Mouse (Mus musculus) hindbrain, embryonic 16.5 days (tissue): ENCODE data around the gene Tex38. TPM values are rescaled to one million over a fixed set of nuclear protein-coding genes. Genes with fewer than 3 reads are reported as not detected.

ENCODE experiments used
- ATAC-seq: fragments of 200-750 bp; cut with Nextera tagmentation; 2 replicates; pipeline ENCODE4 v1.8.0; 2017; ENCODE audit warnings: moderate TSS enrichment, moderate library complexity
- H3K27ac ChIP-seq: fragments of 300-500 bp; sonication (generic); 2 replicates; pipeline ENCODE4 v1.5.1; 2014; ENCODE audit warnings: low read depth, mild to moderate bottlenecking, control low read depth, low read length, moderate library complexity
- H3K27me3 ChIP-seq: fragments of 300-500 bp; sonication (generic); replicated peaks from 2 replicates; pipeline ENCODE4 v1.6.1; 2014; ENCODE audit warnings: low read length; ENCODE audit not compliant: control insufficient read depth, insufficient read depth
- H3K36me3 ChIP-seq: fragments of 300-500 bp; sonication (generic); 2 replicates; pipeline ENCODE4 v1.6.1; 2014; ENCODE audit warnings: mild to moderate bottlenecking, low read length, moderate library complexity, mixed read lengths; ENCODE audit not compliant: control insufficient read depth, insufficient read depth
- H3K4me1 ChIP-seq: fragments of 300-500 bp; sonication (generic); 2 replicates; pipeline ENCODE4 v1.6.1; 2014; ENCODE audit warnings: low read depth, low read length; ENCODE audit not compliant: control insufficient read depth, insufficient read depth
- H3K4me2 ChIP-seq: fragments of 300-500 bp; sonication (generic); 2 replicates; pipeline ENCODE4 v1.6.1; 2014; ENCODE audit warnings: mild to moderate bottlenecking, low read length, control low read depth, moderate library complexity
- H3K4me3 ChIP-seq: fragments of 300-500 bp; sonication (generic); 2 replicates; pipeline ENCODE4 v1.5.1; 2014; ENCODE audit warnings: mild to moderate bottlenecking, low read length, control low read depth, moderate library complexity
- H3K9ac ChIP-seq: fragments of 300-500 bp; sonication (generic); 2 replicates; pipeline ENCODE4 v1.6.1; 2014; ENCODE audit warnings: low read depth, mild to moderate bottlenecking, control low read depth, low read length, moderate library complexity
- H3K9me3 ChIP-seq: fragments of 300-500 bp; sonication (generic); 2 replicates; pipeline ENCODE4 v1.6.1; 2014; ENCODE audit warnings: mild to moderate bottlenecking, low read length, moderate library complexity; ENCODE audit not compliant: control insufficient read depth
- WGBS: fragments of 180-500 bp; shearing (Covaris S2); extraction: QIAGEN DNeasy Blood & Tissue Kit; methylation state at CpG from one replicate; pipeline ENCODE4 v1.1.7; 2014; 5-methylcytosine and 5-hydroxymethylcytosine counted together
- polyA plus RNA-seq: library from polyadenylated mRNA; unstranded; fragments of >200 nt; fragmentation: Nextera tagmentation; extraction: Ambion mirVana; gene quantifications from 2 replicates; pipeline ENCODE4 v1.2.1, GENCODE M21; 2015

Tex38 gene
- polyA plus RNA-seq, 1 experiment from 2014 or later = 0.33 TPM

DNA sequence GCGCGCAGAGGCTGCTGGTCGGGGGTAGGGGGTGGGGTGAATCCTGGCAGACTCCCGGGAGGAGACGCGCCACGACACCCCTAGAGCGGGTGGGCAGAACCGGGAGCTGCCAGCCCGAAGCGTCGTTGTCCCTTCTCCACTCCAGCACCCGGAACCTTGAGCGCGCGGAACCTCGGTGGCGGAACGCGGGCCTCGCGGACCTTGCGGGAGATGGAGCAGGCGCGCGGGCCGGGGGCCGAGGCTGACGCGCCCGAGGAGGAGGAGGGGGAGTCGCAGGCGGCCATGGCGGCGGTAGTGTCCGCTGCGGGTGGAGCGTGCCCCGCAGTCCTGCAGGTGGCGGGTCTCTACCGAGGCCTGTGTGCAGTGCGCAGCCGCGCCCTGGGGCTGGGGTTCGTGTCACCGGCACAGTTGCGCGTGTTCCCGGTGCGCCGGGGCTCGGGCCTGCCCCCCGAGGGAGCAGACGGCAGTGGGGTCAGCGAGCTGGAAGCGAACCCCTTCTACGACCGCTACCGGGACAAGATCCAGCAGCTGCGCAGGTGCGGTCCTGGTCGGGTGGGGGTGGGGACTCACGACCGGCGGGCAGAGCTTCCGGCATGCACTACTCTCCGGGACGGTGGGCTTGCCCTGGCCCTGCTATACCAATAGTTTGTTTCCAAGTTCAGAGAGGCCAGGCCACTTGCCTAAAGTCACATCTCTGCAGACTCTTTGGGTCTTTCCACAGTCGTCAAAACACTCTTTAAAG is 4.1 kb upstream of the Tex38 start, which contains the start of gene Atpaf1:
TSS of gene Atpaf1 (plus strand) at position 44 of the 742 bp plus-strand sequence.
- ATAC-seq = peak; percentile 95
- under 1% methylated on average over 51 of the region's 69 CpGs for WGBS
- Histone ChIP-seq H3K27ac (peak within 1 kb of the TSS; percentile 66), H3K36me3 (peaks cover 7% of the 10 kb centered on the region; the same call in 1 of the 2 replicates), H3K9ac (peak within 1 kb of the TSS; percentile 86), H3K27me3 (no peaks in the 10 kb centered on the region), H3K4me3 (peak within 1 kb of the TSS; percentile 69), H3K4me1 (peaks cover 10% of the 10 kb centered on the region), H3K9me3 (no peaks in the 10 kb centered on the region), H3K4me2 (peak within 1 kb of the TSS; percentile 89)

- H3K36me3 ChIP-seq = no peaks in the 10 kb centered on the region
- H3K9me3 ChIP-seq = no peaks in the 10 kb centered on the region
- H3K27me3 ChIP-seq = no peaks in the 10 kb centered on the region
- WGBS = 92% methylated on average over 5 of the region's 5 CpGs
- no peak overlapping the region for H3K4me3 ChIP-seq
- peaks cover 10% of the 10 kb centered on the region for H3K4me1 ChIP-seq
- no peak overlapping the region for H3K27ac ChIP-seq
- H3K4me2 ChIP-seq = no peak overlapping the region
- H3K9ac ChIP-seq = no peak overlapping the region
- no peak for ATAC-seq
Observed at GRCm38 (mm10) chr4:115782026-115782805, 1.4 kb upstream of the Tex38 start.

GRCm38 (mm10) chr4:115780269-115780668 is 549 bp downstream of the Tex38 start:
- Histone ChIP-seq H3K4me3 (no peak overlapping the region), H3K9me3 (no peaks in the 10 kb centered on the region), H3K4me2 (no peak overlapping the region), H3K36me3 (no peaks in the 10 kb centered on the region), H3K27me3 (no peaks in the 10 kb centered on the region), H3K9ac (no peak overlapping the region), H3K27ac (no peak overlapping the region), H3K4me1 (peaks cover 5% of the 10 kb centered on the region; the same call in 1 of the 2 replicates)
- WGBS = 40% methylated on average over 6 of the region's 6 CpGs
- ATAC-seq = no peak

DNA sequence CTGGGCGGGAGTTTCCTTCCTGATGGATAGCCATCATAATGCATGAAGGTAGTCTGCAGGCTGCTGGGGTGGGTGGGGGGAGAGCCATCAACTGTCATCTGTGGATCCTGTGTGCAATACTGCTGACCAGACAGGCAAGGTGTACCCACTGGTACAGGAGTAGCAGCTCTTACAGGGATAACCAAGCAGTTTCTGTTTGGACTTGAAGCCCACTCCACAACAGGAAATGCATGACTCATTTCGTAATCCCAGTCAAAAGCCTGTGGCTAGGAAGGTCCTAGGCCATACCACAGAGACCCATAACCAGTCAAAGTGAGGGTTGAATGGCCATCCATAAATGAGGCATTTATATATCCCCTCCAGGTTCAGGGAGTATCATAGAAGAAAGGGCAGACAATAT is 3.2 kb downstream of the Tex38 start:
- 94% methylated on average over 2 of the region's 2 CpGs for WGBS
- no peak overlapping the region for H3K4me2 ChIP-seq
- no peaks in the 10 kb centered on the region for H3K9me3 ChIP-seq
- H3K27ac ChIP-seq = no peak overlapping the region
- no peaks in the 10 kb centered on the region for H3K4me1 ChIP-seq
- no peak overlapping the region for H3K4me3 ChIP-seq
- no peaks in the 10 kb centered on the region for H3K36me3 ChIP-seq
- no peak for ATAC-seq
- H3K9ac ChIP-seq = no peak overlapping the region
- no peaks in the 10 kb centered on the region for H3K27me3 ChIP-seq

GRCm38 (mm10) chr4:115775056-115775455 is 5.8 kb downstream of the Tex38 start:
- Histone ChIP-seq H3K27ac (no peak overlapping the region), H3K4me1 (no peaks in the 10 kb centered on the region), H3K9ac (no peak overlapping the region), H3K36me3 (peaks cover 3% of the 10 kb centered on the region; the same call in 1 of the 2 replicates), H3K9me3 (no peaks in the 10 kb centered on the region), H3K27me3 (no peaks in the 10 kb centered on the region), H3K4me2 (no peak overlapping the region), H3K4me3 (no peak overlapping the region)
- ATAC-seq = no peak
- WGBS = 90% methylated on average over 6 of the region's 6 CpGs

DNA sequence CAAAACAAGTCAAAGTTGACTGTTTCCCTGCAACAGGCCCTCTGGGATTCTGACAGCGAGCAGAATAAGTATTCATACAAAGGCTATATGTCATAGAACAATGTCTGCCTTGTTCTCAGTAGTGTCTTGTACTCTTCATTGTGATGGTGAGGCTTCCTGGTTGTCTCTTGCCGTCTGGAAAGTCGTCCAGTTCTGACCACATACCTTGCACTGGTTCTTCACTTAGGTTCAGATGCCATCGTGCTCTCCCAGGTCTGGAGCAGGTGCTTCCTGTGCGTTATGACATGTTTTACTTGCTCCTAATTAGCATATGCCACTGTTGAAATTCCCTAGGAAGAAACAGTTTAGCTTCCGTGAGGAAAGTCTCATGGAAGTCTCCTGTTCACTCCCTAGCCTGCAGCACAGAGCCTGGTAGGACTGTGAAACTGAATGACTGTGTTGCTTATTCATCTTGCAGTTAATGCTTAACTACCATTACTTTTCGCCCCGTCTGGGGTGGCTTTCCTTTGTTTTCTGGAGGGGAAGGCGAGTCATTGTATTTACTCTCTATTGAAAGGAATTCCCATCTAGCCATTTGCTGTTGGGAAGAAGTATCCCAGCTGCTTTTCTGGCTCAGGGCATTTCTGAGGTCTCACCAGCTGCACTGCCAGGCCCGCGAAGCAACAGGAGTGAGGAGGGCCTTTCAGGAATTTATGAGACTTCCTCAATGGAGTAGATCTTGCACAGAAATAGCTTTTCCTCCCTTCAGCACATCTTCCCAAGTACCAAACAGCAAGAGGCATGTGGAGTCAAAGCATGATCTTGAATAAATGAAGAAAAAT is 13.0 kb downstream of the Tex38 start:
- ATAC-seq = no peak
- Histone ChIP-seq H3K4me1 (no peaks in the 10 kb centered on the region), H3K27me3 (no peaks in the 10 kb centered on the region), H3K9ac (no peak overlapping the region), H3K4me2 (no peak overlapping the region), H3K27ac (no peak overlapping the region), H3K9me3 (no peaks in the 10 kb centered on the region), H3K4me3 (no peak overlapping the region), H3K36me3 (peaks cover 10% of the 10 kb centered on the region)
- 31% methylated on average over 11 of the region's 11 CpGs for WGBS

- Histone ChIP-seq H3K4me2 (no peak overlapping the region), H3K27me3 (no peaks in the 10 kb centered on the region), H3K27ac (no peak overlapping the region), H3K4me1 (no peaks in the 10 kb centered on the region), H3K9ac (no peak overlapping the region), H3K4me3 (no peak overlapping the region), H3K36me3 (peaks cover 9% of the 10 kb centered on the region), H3K9me3 (no peaks in the 10 kb centered on the region)
- ATAC-seq = peak; percentile 69
- WGBS = 84% methylated on average over 11 of the region's 11 CpGs
Observed at GRCm38 (mm10) chr4:115764581-115764980, 16.2 kb downstream of the Tex38 start.

DNA sequence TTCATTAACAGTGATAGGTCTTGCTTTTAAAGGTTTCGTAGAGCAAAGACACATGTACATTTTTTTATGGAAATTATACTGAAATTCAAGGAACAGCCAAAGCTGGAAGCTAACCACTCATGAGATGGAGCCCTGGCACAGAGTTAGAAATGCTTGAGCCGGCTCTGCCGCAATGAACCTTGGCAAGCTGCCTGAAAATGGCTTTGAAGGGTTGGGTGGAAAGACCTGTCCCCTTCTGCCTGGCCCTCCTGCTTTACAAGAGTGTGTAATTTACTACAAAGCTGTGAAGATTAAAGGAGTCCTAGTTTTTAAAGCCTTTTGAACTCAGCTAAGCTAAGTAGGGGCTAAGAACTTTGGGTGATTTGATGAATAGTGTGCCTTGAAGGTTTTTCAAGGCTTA is 19.6 kb downstream of the Tex38 start:
- Histone ChIP-seq H3K36me3 (peaks cover 17% of the 10 kb centered on the region), H3K27me3 (no peaks in the 10 kb centered on the region), H3K4me3 (no peak overlapping the region), H3K27ac (no peak overlapping the region), H3K4me1 (no peaks in the 10 kb centered on the region), H3K4me2 (no peak overlapping the region), H3K9ac (no peak overlapping the region), H3K9me3 (no peaks in the 10 kb centered on the region)
- WGBS = 59% methylated on average over 3 of the region's 3 CpGs
- no peak for ATAC-seq
